Mouse (Mus musculus): ENCODE measurements around the gene Hapln4. TPM values are rescaled to one million over a fixed set of nuclear protein-coding genes. Genes with fewer than 3 reads are reported as not detected.

Gene Hapln4
- total and polyA plus RNA-seq, 3 experiments = 0.03 TPM; not detected in 2

DNA sequence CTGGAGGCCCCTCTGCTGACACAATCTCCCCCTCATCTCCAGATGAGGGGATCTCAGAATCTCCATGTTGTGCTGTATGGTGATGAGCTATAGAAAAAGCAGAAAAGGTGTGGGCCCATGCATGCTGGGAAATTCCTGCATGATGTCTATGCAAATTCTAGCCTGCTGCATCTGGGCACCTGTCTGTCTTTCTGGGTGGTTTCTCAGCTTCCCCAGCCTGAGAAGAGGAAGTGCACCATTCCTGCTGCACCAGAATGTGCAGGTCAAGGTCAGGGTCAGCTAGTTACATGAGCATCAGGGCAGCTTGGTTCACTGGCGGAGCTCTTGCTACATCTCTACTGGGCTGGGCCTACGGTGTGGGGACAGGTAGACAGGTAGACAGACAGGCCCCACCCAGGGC, 27.2 kb downstream of the Hapln4 start:
- no peaks in the 10 kb centered on the region for H3K36me3 ChIP-seq (ENCODE audit: control insufficient read depth in 1 of 2, insufficient read depth in 2 of 2, low read length in 2 of 2)
- no peak for DNase-seq (ENCODE audit: low read depth, low spot score)
- H3K79me2 ChIP-seq (ENCODE audit: control insufficient read depth, insufficient read depth, low read length, poor library complexity) = no peaks in the 10 kb centered on the region
- H3K9me3 ChIP-seq (replicated peaks; ENCODE audit: insufficient read depth, low read length) = no peaks in the 10 kb centered on the region
- no peak overlapping the region for H3K27ac ChIP-seq (ENCODE audit: control insufficient read depth, low read depth, low read length)
- H3K4me1 ChIP-seq (ENCODE audit: control insufficient read depth in 1 of 2, insufficient read depth in 2 of 2, low read length in 2 of 2) = no peaks in the 10 kb centered on the region
- no peak for TF ChIP-seq POLR2AphosphoS2 (IDR thresholded peaks at IDR 0.05; ENCODE audit: low read length)
- TF ChIP-seq NRF1 (IDR thresholded peaks at IDR 0.05; ENCODE audit: insufficient read depth, low read depth, low read length, poor library complexity, severe bottlenecking) = no peak
- no peak for TF ChIP-seq CTCF (IDR thresholded peaks at IDR 0.05 in 2 of 3, conservative IDR thresholded peaks at IDR 0.05 in 1 of 3; ENCODE audit: control insufficient read depth in 1 of 3, insufficient read depth in 1 of 3, low read depth in 2 of 3, low read length in 3 of 3, poor library complexity in 1 of 3, severe bottlenecking in 1 of 3)
- TF ChIP-seq CHD1 (IDR thresholded peaks at IDR 0.05; ENCODE audit: low read depth, low read length) = no peak
- TF ChIP-seq BHLHE40 (IDR thresholded peaks at IDR 0.05; ENCODE audit: borderline replicate concordance, low read depth, low read length) = no peak
- TF ChIP-seq POLR2AphosphoS5 (IDR thresholded peaks at IDR 0.05; ENCODE audit: borderline replicate concordance, low read depth, low read length) = no peak
- no peak for TF ChIP-seq ZNF384 (IDR thresholded peaks at IDR 0.05; ENCODE audit: low read depth, low read length)
- TF ChIP-seq ELF1 (IDR thresholded peaks at IDR 0.05; ENCODE audit: low read depth, low read length) = no peak
- TF ChIP-seq ZC3H11A (IDR thresholded peaks at IDR 0.05; ENCODE audit: low read depth, low read length) = no peak
- no peak for TF ChIP-seq MYB (IDR thresholded peaks at IDR 0.05; ENCODE audit: low read depth, low read length)
- TF ChIP-seq ETS1 (IDR thresholded peaks at IDR 0.05; ENCODE audit: low read depth, low read length) = no peak
- no peak for TF ChIP-seq USF2 (IDR thresholded peaks at IDR 0.05; ENCODE audit: borderline replicate concordance in 1 of 2, insufficient read depth in 1 of 2, low read depth in 1 of 2, low read length in 2 of 2)
- TF ChIP-seq RAD21 (IDR thresholded peaks at IDR 0.05; ENCODE audit: low read depth, low read length) = no peak
- TF ChIP-seq GATA1 (IDR thresholded peaks at IDR 0.05; ENCODE audit: low read depth, low read length) = no peak
- TF ChIP-seq HCFC1 (IDR thresholded peaks at IDR 0.05; ENCODE audit: low read depth, low read length) = no peak
- H3K4me3 ChIP-seq (ENCODE audit: control insufficient read depth in 1 of 2, insufficient read depth in 1 of 2, low read depth in 2 of 2, low read length in 2 of 2) = no peak overlapping the region
- H3K9ac ChIP-seq (ENCODE audit: control insufficient read depth, low read depth, low read length, poor library complexity, severe bottlenecking) = no peak overlapping the region
- H3K27me3 ChIP-seq (ENCODE audit: control insufficient read depth in 1 of 2, insufficient read depth in 2 of 2, low read length in 2 of 2) = 0 out of 4 replicates have a peak, but pooled peaks cover 0 to 1% of the 10 kb centered on the region in 2 experiments

DNA sequence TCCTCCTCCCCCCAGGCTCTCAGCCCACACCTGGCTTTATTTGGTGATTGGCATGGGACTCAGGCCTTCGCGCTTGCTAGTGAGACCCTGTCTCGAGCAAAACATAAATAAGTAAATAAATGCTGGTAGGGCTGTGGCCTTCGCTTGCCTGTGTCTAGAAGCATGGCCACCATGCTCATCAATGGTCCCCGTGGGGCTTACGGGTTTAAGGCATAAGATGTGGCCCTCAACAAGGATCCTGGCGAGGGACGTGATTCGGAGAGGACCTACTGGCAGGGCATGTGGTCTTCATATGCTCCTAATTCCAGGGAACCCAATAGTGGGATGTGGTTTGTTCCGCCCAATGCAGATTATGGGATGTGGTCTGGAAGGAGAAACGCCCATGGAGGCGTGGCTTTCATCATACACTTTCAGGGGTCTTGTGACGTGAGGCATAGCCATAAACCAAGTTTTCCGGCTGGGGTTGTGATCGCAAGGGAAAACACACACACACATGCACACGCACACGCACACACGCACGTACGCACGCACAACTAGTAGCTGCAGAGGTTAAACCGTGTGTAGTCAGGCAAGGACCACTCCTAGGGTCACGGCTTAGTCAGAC, 28.0 kb downstream of the Hapln4 start:
- Histone ChIP-seq H3K27me3 (ENCODE audit: control insufficient read depth in 1 of 2, insufficient read depth in 2 of 2, low read length in 2 of 2) (0 out of 4 replicates have a peak, but pooled peaks cover 0 to 1% of the 10 kb centered on the region in 2 experiments), H3K4me1 (ENCODE audit: control insufficient read depth in 1 of 2, insufficient read depth in 2 of 2, low read length in 2 of 2) (no peaks in the 10 kb centered on the region), H3K9ac (ENCODE audit: control insufficient read depth, low read depth, low read length, poor library complexity, severe bottlenecking) (no peak overlapping the region), H3K79me2 (ENCODE audit: control insufficient read depth, insufficient read depth, low read length, poor library complexity) (no peaks in the 10 kb centered on the region), H3K9me3 (replicated peaks; ENCODE audit: insufficient read depth, low read length) (no peaks in the 10 kb centered on the region), H3K36me3 (ENCODE audit: control insufficient read depth in 1 of 2, insufficient read depth in 2 of 2, low read length in 2 of 2) (no peaks in the 10 kb centered on the region), H3K4me3 (ENCODE audit: control insufficient read depth in 1 of 2, insufficient read depth in 1 of 2, low read depth in 2 of 2, low read length in 2 of 2) (no peak overlapping the region), H3K27ac (ENCODE audit: control insufficient read depth, low read depth, low read length) (no peak overlapping the region)
- TF ChIP-seq SMC3 (IDR thresholded peaks at IDR 0.05; ENCODE audit: low read depth, low read length) = no peak
- TF ChIP-seq HCFC1 (IDR thresholded peaks at IDR 0.05; ENCODE audit: low read depth, low read length) = no peak
- no peak for DNase-seq (ENCODE audit: low read depth, low spot score)

All from MEL (cell line).